Mouse (Mus musculus): ENCODE measurements at regions not wholly inside any gene's neighbourhood (a gene's known extent, or its start where the extent isn't known, plus 50 kb on each side); places are given as distances from the start of the nearest gene placed in this dataset.
"Not testable (repeated sequence)": the region's sequence is repeated elsewhere in the genome, so short reads cannot be mapped to it uniquely, and the experiment has no call there.

GRCm38 (mm10) chr16:56323828-56324227 is 119.7 kb downstream of the Impg2 start:
- H3K4me3 ChIP-seq; DNase-seq; H3K27ac ChIP-seq; intact Hi-C loops (cut with DNase I): not testable (repeated sequence)

GRCm38 (mm10) chr16:56349415-56349814 is 128.3 kb upstream of the Abi3bp start:
- Histone ChIP-seq H3K4me3 (no peak overlapping the region), H3K27ac (no peak overlapping the region)
- intact Hi-C loops (cut with DNase I) = no loop called here
- DNase-seq = no peak
- no peak for TF ChIP-seq CTCF (IDR thresholded peaks at IDR 0.05)

GRCm38 (mm10) chr16:56352888-56353287 is 124.8 kb upstream of the Abi3bp start:
- TF ChIP-seq CTCF (IDR thresholded peaks at IDR 0.05) = no peak
- H3K4me3 ChIP-seq = no peak overlapping the region
- intact Hi-C loops (cut with DNase I) = no loop called here
- DNase-seq = no peak
- peak overlapping the region; percentile 31; the same call in 1 of the 2 replicates for H3K27ac ChIP-seq

GRCm38 (mm10) chr16:56359101-56359500 is 118.6 kb upstream of the Abi3bp start:
- no peak for DNase-seq
- Histone ChIP-seq H3K4me3 (no peak overlapping the region), H3K27ac (no peak overlapping the region)
- TF ChIP-seq CTCF (IDR thresholded peaks at IDR 0.05) = no peak
- intact Hi-C loops (cut with DNase I) = no loop called here

GRCm38 (mm10) chr16:56360992-56361391 is 116.7 kb upstream of the Abi3bp start:
- TF ChIP-seq CTCF (IDR thresholded peaks at IDR 0.05) = no peak
- DNase-seq = no peak
- H3K27ac ChIP-seq = no peak overlapping the region
- no peak overlapping the region for H3K4me3 ChIP-seq
- intact Hi-C loops (cut with DNase I) = no loop called here

- no peak for TF ChIP-seq CTCF (IDR thresholded peaks at IDR 0.05)
- intact Hi-C loops (cut with DNase I) = no loop called here
- Histone ChIP-seq H3K27ac (no peak overlapping the region), H3K4me3 (no peak overlapping the region)
- DNase-seq = no peak
Measured at GRCm38 (mm10) chr16:56378356-56378755, 99.3 kb upstream of the Abi3bp start.

GRCm38 (mm10) chr16:56380680-56381079 is 97.0 kb upstream of the Abi3bp start:
- H3K27ac ChIP-seq = no peak overlapping the region
- intact Hi-C loops (cut with DNase I) = no loop called here
- TF ChIP-seq CTCF (IDR thresholded peaks at IDR 0.05) = no peak
- no peak for DNase-seq
- H3K4me3 ChIP-seq = no peak overlapping the region

- intact Hi-C loops (cut with DNase I) = no loop called here
- DNase-seq = no peak
- TF ChIP-seq CTCF (IDR thresholded peaks at IDR 0.05) = no peak
- no peak overlapping the region for H3K27ac ChIP-seq
- H3K4me3 ChIP-seq = no peak overlapping the region
Measured at GRCm38 (mm10) chr16:56386539-56386938, 91.1 kb upstream of the Abi3bp start.

- Histone ChIP-seq H3K4me3 (no peak overlapping the region), H3K27ac (no peak overlapping the region)
- no peak for DNase-seq
- TF ChIP-seq CTCF (IDR thresholded peaks at IDR 0.05) = no peak
- intact Hi-C loops (cut with DNase I) = no loop called here
Measured at GRCm38 (mm10) chr16:56392843-56393242, 84.8 kb upstream of the Abi3bp start.

GRCm38 (mm10) chr16:56396586-56396985 is 81.1 kb upstream of the Abi3bp start:
- TF ChIP-seq CTCF (IDR thresholded peaks at IDR 0.05) = no peak
- no peak for DNase-seq
- Histone ChIP-seq H3K4me3 (no peak overlapping the region), H3K27ac (no peak overlapping the region)
- intact Hi-C loops (cut with DNase I) = no loop called here

GRCm38 (mm10) chr16:56399541-56399940 is 78.1 kb upstream of the Abi3bp start:
- intact Hi-C loops (cut with DNase I) = no loop called here
- no peak for TF ChIP-seq CTCF (IDR thresholded peaks at IDR 0.05)
- no peak for DNase-seq
- Histone ChIP-seq H3K4me3 (no peak overlapping the region), H3K27ac (no peak overlapping the region)

- no peak overlapping the region for H3K4me3 ChIP-seq
- DNase-seq = peak; percentile 54
- no peak for TF ChIP-seq CTCF (IDR thresholded peaks at IDR 0.05)
- 0 out of 2 replicates have a peak overlapping the region, but pooled peaks have one; percentile 3 for H3K27ac ChIP-seq
- intact Hi-C loops (cut with DNase I) = no loop called here
Measured at GRCm38 (mm10) chr16:56423761-56424160, 53.9 kb upstream of the Abi3bp start.

All from gastrocnemius, adult 2 months (tissue).